ENCODE assay signal across 11 mouse cellular contexts in the genomic region with DNA sequence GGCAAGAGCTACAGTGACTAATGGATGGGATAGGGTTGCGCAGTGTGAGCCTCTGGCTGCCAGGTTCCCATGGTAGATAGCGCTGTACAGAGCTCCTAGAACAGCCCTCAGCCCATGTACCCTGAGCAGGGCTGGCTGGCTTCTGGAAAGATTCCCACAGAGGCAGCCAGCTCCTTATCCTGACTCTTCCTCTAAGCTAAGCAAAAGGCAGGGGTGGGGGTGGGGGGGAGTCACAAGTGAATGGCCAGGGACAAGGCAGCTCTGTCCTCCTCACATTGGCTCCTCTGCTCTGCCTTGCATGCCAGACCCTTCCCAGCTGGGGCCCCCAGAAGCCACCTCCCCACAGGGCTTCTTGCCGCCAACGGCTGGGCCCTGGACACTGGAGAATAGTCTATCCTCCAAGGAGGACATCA. TPM values are rescaled to one million over a fixed set of nuclear protein-coding genes. Genes with fewer than 3 reads are reported as not detected.
A peak's percentile ranks its signal among the peaks of the same experiment; 100 is the strongest.
DNase-seq lines count a peak whose midpoint lies in the region; ATAC-seq and TF ChIP-seq lines count a peak whose summit lies in the region.
"Had no signal": no experiment of that assay in that cellular context is flagged by ENCODE, and none has a peak within 500 bp of the region (broad histone marks: within the 10 kb centered on the region; RNA-seq: fewer than 3 reads in every experiment).

No protein-coding gene starts in this region.

- H3K27ac ChIP-seq in forebrain, embryonic 12.5 days: no peak overlapping the region
- H3K27ac ChIP-seq in forebrain, embryonic 14.5 days (ENCODE audit: low read depth, low read length): no peak overlapping the region
- H3K27ac ChIP-seq in layer of hippocampus, adult 2 months: peak overlapping the region; percentile 92
- peak overlapping the region; percentile 92 for H3K27ac ChIP-seq in heart, postnatal 0 days (ENCODE audit: low read depth)
- H3K27ac ChIP-seq in midbrain, embryonic 15.5 days: peak overlapping the region; percentile 52; the same call in 1 of the 2 replicates

- 0 out of 2 replicates have a peak overlapping the region, but pooled peaks have one; percentile 21 for H3K9ac ChIP-seq in forebrain, embryonic 12.5 days
- H3K9ac ChIP-seq in forebrain, embryonic 14.5 days (ENCODE audit: low read length): no peak overlapping the region
- no peak overlapping the region for H3K9ac ChIP-seq in heart, postnatal 0 days (replicated peaks; ENCODE audit: low read depth, low read length)
- no peak overlapping the region for H3K9ac ChIP-seq in midbrain, embryonic 15.5 days

- peaks cover 71% of the 10 kb centered on the region for H3K36me3 ChIP-seq in forebrain, embryonic 12.5 days (replicated peaks)
- peaks cover 70% of the 10 kb centered on the region for H3K36me3 ChIP-seq in forebrain, embryonic 14.5 days (ENCODE audit: control insufficient read depth, insufficient read depth, low read length)
- H3K36me3 ChIP-seq in heart, postnatal 0 days (replicated peaks; ENCODE audit: control insufficient read depth, insufficient read depth, low read length): peaks cover 18% of the 10 kb centered on the region
- H3K36me3 ChIP-seq in midbrain, embryonic 15.5 days (replicated peaks): peaks cover 34% of the 10 kb centered on the region

- H3K27me3 ChIP-seq in forebrain, embryonic 12.5 days: no peaks in the 10 kb centered on the region
- H3K27me3 ChIP-seq in forebrain, embryonic 14.5 days (replicated peaks; ENCODE audit: control insufficient read depth, insufficient read depth, low read length): no peaks in the 10 kb centered on the region
- H3K27me3 ChIP-seq in heart, postnatal 0 days (ENCODE audit: control insufficient read depth, insufficient read depth, low read length): no peaks in the 10 kb centered on the region
- no peaks in the 10 kb centered on the region for H3K27me3 ChIP-seq in midbrain, embryonic 15.5 days (replicated peaks)

- no peaks in the 10 kb centered on the region for H3K4me1 ChIP-seq in forebrain, embryonic 12.5 days
- H3K4me1 ChIP-seq in forebrain, embryonic 14.5 days (ENCODE audit: control insufficient read depth, insufficient read depth, low read length): no peaks in the 10 kb centered on the region
- peaks cover 14% of the 10 kb centered on the region; the same call in 1 of the 2 replicates for H3K4me1 ChIP-seq in heart, postnatal 0 days (ENCODE audit: control insufficient read depth, insufficient read depth)
- no peaks in the 10 kb centered on the region for H3K4me1 ChIP-seq in midbrain, embryonic 15.5 days

- H3K9me3 ChIP-seq in forebrain, embryonic 12.5 days: no peaks in the 10 kb centered on the region
- H3K9me3 ChIP-seq in forebrain, embryonic 14.5 days (replicated peaks; ENCODE audit: control insufficient read depth, low read length): no peaks in the 10 kb centered on the region
- no peaks in the 10 kb centered on the region for H3K9me3 ChIP-seq in heart, postnatal 0 days (replicated peaks; ENCODE audit: control insufficient read depth, low read length)
- H3K9me3 ChIP-seq in midbrain, embryonic 15.5 days: no peaks in the 10 kb centered on the region

- TF ChIP-seq CTCF in layer of hippocampus, adult 2 months (conservative IDR thresholded peaks at IDR 0.05): no peak
- TF ChIP-seq CTCF in heart, postnatal 0 days (IDR thresholded peaks at IDR 0.05; ENCODE audit: low read depth): no peak

- DNase-seq in forebrain, embryonic 14.5 days (ENCODE audit: low spot score): no peak
- no peak for DNase-seq in layer of hippocampus, adult 2 months (ENCODE audit: low spot score in 2 of 2)
- DNase-seq in layer of hippocampus, adult 11-12 months (ENCODE audit: low spot score): no peak
- no peak for DNase-seq in heart, postnatal 0 days (ENCODE audit: low spot score)
- no peak for DNase-seq in cerebellum, adult 18-20 months
- DNase-seq in gastrocnemius, adult 8-10 months (ENCODE audit: low spot score in 2 of 2): no peak
- DNase-seq: cerebellum, adult 9-11 months; lung, adult 18-20 months had no signal

- ATAC-seq in forebrain, embryonic 12.5 days (ENCODE audit: low FRiP score): no peak
- ATAC-seq in forebrain, embryonic 14.5 days: no peak
- ATAC-seq in heart, postnatal 0 days (ENCODE audit: insufficient read depth, low read depth): peak; percentile 49
- peak; percentile 55 for ATAC-seq in midbrain, embryonic 15.5 days (replicated peaks)

- WGBS in forebrain, embryonic 12.5 days: 90% methylated on average over 4 of the region's 4 CpGs
- WGBS in forebrain, embryonic 14.5 days: 94% methylated on average over 4 of the region's 4 CpGs
- WGBS in heart, postnatal 0 days: 64% methylated on average over 4 of the region's 4 CpGs
- WGBS in midbrain, embryonic 15.5 days: 76% methylated on average over 4 of the region's 4 CpGs

- H3K4me3 ChIP-seq in forebrain, embryonic 12.5 days (replicated peaks): no peak overlapping the region
- H3K4me3 ChIP-seq in forebrain, embryonic 14.5 days (ENCODE audit: low read depth, low read length): no peak overlapping the region
- H3K4me3 ChIP-seq in layer of hippocampus, adult 2 months: peak overlapping the region; percentile 37; the same call in 1 of the 2 replicates
- no peak overlapping the region for H3K4me3 ChIP-seq in heart, postnatal 0 days (ENCODE audit: low read depth, low read length)
- H3K4me3 ChIP-seq in midbrain, embryonic 15.5 days: no peak overlapping the region

- no peak overlapping the region for H3K4me2 ChIP-seq in forebrain, embryonic 12.5 days
- no peak overlapping the region for H3K4me2 ChIP-seq in forebrain, embryonic 14.5 days (ENCODE audit: low read length)
- H3K4me2 ChIP-seq in heart, postnatal 0 days (ENCODE audit: low read depth, low read length): no peak overlapping the region
- no peak overlapping the region for H3K4me2 ChIP-seq in midbrain, embryonic 15.5 days

- no peak for TF ChIP-seq EP300 in heart, postnatal 0 days (IDR thresholded peaks at IDR 0.05; ENCODE audit: low read depth)

RNA-seq across cellular contexts. Expression of gene Gpsm1, which starts 14.7 kb away (rescaled TPM):
- 102 and 108 TPM in 2 replicates for polyA plus RNA-seq in forebrain, embryonic 12.5 days (2016; fragmentation: Nextera tagmentation; extraction: Ambion mirVana)
- 56.0 and 63.6 TPM in 2 replicates for polyA plus RNA-seq in forebrain, embryonic 14.5 days (2014; fragmentation: Nextera tagmentation; extraction: Ambion mirVana)
- total RNA-seq in layer of hippocampus, adult 2 months (2021): 10 to 100 TPM; 36.6 to 40.7 TPM
- total RNA-seq in heart, postnatal 0 days (2014; rRNA removed; ENCODE audit: low replicate concordance): 577 and 610 TPM in 2 replicates
- polyA plus RNA-seq in heart, postnatal 0 days (2015; fragmentation: Nextera tagmentation; extraction: Ambion mirVana): 146 and 148 TPM in 2 replicates
- 211 and 216 TPM in 2 replicates for polyA plus RNA-seq in midbrain, embryonic 15.5 days (2015; fragmentation: Nextera tagmentation; extraction: Ambion mirVana)
- total RNA-seq in gastrocnemius, adult 8-10 months (2022): 1 to 10 TPM in 3 of 4 experiments, under 1 TPM in 1; 0.75 to 3.6 (median 1.6) TPM

RNA-seq across cellular contexts. Expression of gene Dnlz, which starts 21.8 kb away (rescaled TPM):
- 34.5 and 36.3 TPM in 2 replicates for polyA plus RNA-seq in forebrain, embryonic 12.5 days (2016; fragmentation: Nextera tagmentation; extraction: Ambion mirVana)
- 28.8 and 33.1 TPM in 2 replicates for polyA plus RNA-seq in forebrain, embryonic 14.5 days (2014; fragmentation: Nextera tagmentation; extraction: Ambion mirVana)
- 10 to 100 TPM; 26.5 to 27.2 TPM for total RNA-seq in layer of hippocampus, adult 2 months (2021)
- total RNA-seq in heart, postnatal 0 days (2014; rRNA removed; ENCODE audit: low replicate concordance): 20.2 and 23.0 TPM in 2 replicates
- polyA plus RNA-seq in heart, postnatal 0 days (2015; fragmentation: Nextera tagmentation; extraction: Ambion mirVana): 17.0 and 18.6 TPM in 2 replicates
- polyA plus RNA-seq in midbrain, embryonic 15.5 days (2015; fragmentation: Nextera tagmentation; extraction: Ambion mirVana): 27.6 and 29.8 TPM in 2 replicates
- 10 to 100 TPM; 19.6 to 21.5 (median 20.6) TPM for total RNA-seq in gastrocnemius, adult 8-10 months (2022)

RNA-seq across cellular contexts. Expression of gene Card9, which starts 30.7 kb away (rescaled TPM):
- 1.3 TPM in 2 replicates for polyA plus RNA-seq in forebrain, embryonic 12.5 days (2016; fragmentation: Nextera tagmentation; extraction: Ambion mirVana)
- polyA plus RNA-seq in forebrain, embryonic 14.5 days (2014; fragmentation: Nextera tagmentation; extraction: Ambion mirVana): 0.22 and 1.1 TPM in 2 replicates
- 1 to 10 TPM; 1.5 to 2.1 TPM for total RNA-seq in layer of hippocampus, adult 2 months (2021)
- 1.5 TPM in 1 of 2 replicates, not detected in the other for total RNA-seq in heart, postnatal 0 days (2014; rRNA removed; ENCODE audit: low replicate concordance)
- polyA plus RNA-seq in heart, postnatal 0 days (2015; fragmentation: Nextera tagmentation; extraction: Ambion mirVana): 0.18 and 0.31 TPM in 2 replicates
- polyA plus RNA-seq in midbrain, embryonic 15.5 days (2015; fragmentation: Nextera tagmentation; extraction: Ambion mirVana): 1.6 and 2.9 TPM in 2 replicates
- under 1 TPM; 0.22 to 0.51 (median 0.47) TPM for total RNA-seq in gastrocnemius, adult 8-10 months (2022)

RNA-seq across cellular contexts. Expression of gene Ccdc187, which starts 35.7 kb away (rescaled TPM):
- 0.34 and 0.45 TPM in 2 replicates for polyA plus RNA-seq in forebrain, embryonic 12.5 days (2016; fragmentation: Nextera tagmentation; extraction: Ambion mirVana)
- 0.11 and 0.17 TPM in 2 replicates for polyA plus RNA-seq in forebrain, embryonic 14.5 days (2014; fragmentation: Nextera tagmentation; extraction: Ambion mirVana)
- total RNA-seq in layer of hippocampus, adult 2 months (2021): under 1 TPM; 0.59 to 0.76 TPM
- 0.61 and 0.97 TPM in 2 replicates for total RNA-seq in heart, postnatal 0 days (2014; rRNA removed; ENCODE audit: low replicate concordance)
- polyA plus RNA-seq in heart, postnatal 0 days (2015; fragmentation: Nextera tagmentation; extraction: Ambion mirVana): 0.04 TPM in 2 replicates
- 0.18 and 0.25 TPM in 2 replicates for polyA plus RNA-seq in midbrain, embryonic 15.5 days (2015; fragmentation: Nextera tagmentation; extraction: Ambion mirVana)
- total RNA-seq in gastrocnemius, adult 8-10 months (2022): not detected
- total RNA-seq: hematopoietic stem cell, adult 5-6 weeks had no signal

RNA-seq across cellular contexts. Expression of gene Snapc4, which starts 50.4 kb away (rescaled TPM):
- polyA plus RNA-seq in forebrain, embryonic 12.5 days (2016; fragmentation: Nextera tagmentation; extraction: Ambion mirVana): 34.3 and 38.9 TPM in 2 replicates
- polyA plus RNA-seq in forebrain, embryonic 14.5 days (2014; fragmentation: Nextera tagmentation; extraction: Ambion mirVana): 15.7 and 27.1 TPM in 2 replicates
- total RNA-seq in layer of hippocampus, adult 2 months (2021): 10 to 100 TPM; 72.5 to 88.9 TPM
- 9.6 and 24.1 TPM in 2 replicates for total RNA-seq in heart, postnatal 0 days (2014; rRNA removed; ENCODE audit: low replicate concordance)
- 7.8 and 8.1 TPM in 2 replicates for polyA plus RNA-seq in heart, postnatal 0 days (2015; fragmentation: Nextera tagmentation; extraction: Ambion mirVana)
- 33.0 and 40.0 TPM in 2 replicates for polyA plus RNA-seq in midbrain, embryonic 15.5 days (2015; fragmentation: Nextera tagmentation; extraction: Ambion mirVana)
- total RNA-seq in gastrocnemius, adult 8-10 months (2022): 1 to 10 TPM; 3.0 to 8.2 (median 4.9) TPM

Comparison
In these comparisons a context has a peak if more than half of its experiments do, and no peak if none do; other contexts are left out.
1. ATAC-seq: peak in heart, postnatal 0 days (single experiment) and midbrain, embryonic 15.5 days (single experiment); none in forebrain, embryonic 12.5 days (single experiment) and forebrain, embryonic 14.5 days (single experiment).
2. H3K27ac ChIP-seq: peak in layer of hippocampus, adult 2 months (single experiment), heart, postnatal 0 days (single experiment) and midbrain, embryonic 15.5 days (single experiment); none in forebrain, embryonic 12.5 days (single experiment) and forebrain, embryonic 14.5 days (single experiment).